Mouse (Mus musculus): ENCODE results near the gene Pfkfb4.
A peak's percentile ranks its signal among the peaks of the same experiment; 100 is the strongest.

Pfkfb4 gene

GRCm38 (mm10) chr9:109060184-109060897 lies 68.8 kb downstream of the Pfkfb4 start:
- no peak for DNase-seq

GRCm38 (mm10) chr9:109060898-109061295 lies 69.3 kb downstream of the Pfkfb4 start:
- DNase-seq = no peak

GRCm38 (mm10) chr9:109068095-109068735 lies 76.6 kb downstream of the Pfkfb4 start:
- DNase-seq = no peak

DNA sequence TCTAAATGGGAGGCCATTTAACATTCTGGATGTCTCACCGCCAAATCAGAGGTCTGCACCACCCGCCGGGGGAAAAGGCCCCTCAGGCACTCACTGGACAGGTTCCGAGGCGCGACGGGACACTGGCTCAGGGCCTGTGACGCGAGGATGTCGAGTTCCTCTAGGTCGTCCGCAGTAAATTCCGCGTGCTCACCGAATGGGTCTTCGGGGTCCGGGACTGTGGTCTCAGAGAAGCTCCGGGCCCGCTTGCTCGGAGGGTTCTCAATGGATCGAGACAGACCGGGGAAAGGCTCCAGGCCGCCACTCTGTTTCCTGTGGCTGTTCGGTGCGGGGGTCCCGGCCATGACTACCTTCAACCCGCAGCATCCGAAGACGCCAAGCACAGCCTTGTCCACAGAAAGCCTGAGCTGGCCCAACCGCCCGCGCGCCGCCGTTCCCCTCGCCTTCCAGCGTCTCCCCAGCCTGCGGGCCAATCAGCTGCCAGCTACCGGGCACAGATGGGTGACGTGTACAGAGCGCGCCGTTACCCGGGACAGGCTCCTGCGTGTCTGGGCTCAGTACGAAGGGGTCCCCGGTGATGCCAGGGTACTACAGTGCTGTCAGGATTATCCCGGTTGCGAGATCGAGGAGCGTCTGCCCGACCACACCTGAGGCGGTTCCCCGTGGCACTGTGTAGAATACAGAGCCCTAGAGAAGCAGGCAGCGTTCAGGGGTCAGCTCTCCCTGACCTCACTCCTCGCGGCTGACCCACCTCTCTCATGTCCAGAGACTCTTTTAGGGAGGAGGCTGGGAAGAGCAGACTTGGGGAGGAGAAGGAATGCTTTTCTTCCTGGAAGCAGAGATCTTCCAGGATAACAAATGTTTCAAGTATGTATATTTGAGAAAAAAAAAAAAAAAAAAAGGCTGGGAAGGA lies 82.3 kb downstream of the Pfkfb4 start, which contains the start of gene Atrip:
Gene Atrip, minus strand, starts transcription at position 464 of the 913 bp plus-strand sequence.
- peak; percentile 95 to 96 for DNase-seq

DNA sequence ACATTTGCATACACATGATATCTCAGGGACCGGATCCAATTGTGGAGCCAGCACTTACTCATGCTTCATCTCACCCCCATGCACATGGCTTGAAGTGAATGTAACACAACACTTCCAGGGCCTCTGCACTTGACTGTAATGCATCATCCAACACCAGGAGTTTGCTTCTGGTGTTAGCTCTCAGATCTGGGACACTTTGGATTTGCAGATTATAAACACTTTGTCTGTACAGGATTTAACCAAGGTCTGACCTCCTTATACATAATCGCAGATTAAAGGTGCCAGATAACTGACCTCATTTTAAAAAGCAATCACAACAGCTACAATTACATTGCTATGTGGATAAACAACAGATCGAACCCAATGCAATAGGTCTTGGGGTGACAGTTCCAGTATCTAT lies 88.9 kb downstream of the Pfkfb4 start:
- DNase-seq = no peak

DNA sequence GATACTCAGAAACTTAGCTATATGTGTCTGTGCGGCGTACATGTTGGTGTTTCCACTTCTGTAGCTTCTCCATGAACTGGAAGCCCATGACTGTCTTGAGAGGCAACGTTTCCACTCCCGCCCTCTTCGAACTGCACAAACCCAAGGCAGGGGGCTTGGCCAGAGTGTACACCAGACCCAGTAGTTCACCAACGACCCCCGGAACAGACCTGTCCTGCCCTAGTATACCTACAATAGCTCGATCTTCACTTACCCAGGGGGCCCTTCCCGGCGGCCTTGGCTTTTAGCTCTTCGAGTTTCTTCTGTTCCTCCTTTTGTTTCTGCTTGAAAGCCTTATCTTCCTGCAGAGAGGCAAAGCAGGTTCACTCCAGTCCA lies 90.2 kb downstream of the Pfkfb4 start:
- DNase-seq = no peak
